Mouse (Mus musculus) c-Kit-positive CD71-positive TER-119-positive erythroid progenitor cells, embryonic 14.5 days (primary cell): ENCODE results near the gene Tmem47.

ENCODE experiments used
- DNase-seq: peaks from one replicate; pipeline ENCODE4 v3.0.0-alpha.2; 2013; ENCODE audit warnings: low spot score

Tmem47 gene

DNA sequence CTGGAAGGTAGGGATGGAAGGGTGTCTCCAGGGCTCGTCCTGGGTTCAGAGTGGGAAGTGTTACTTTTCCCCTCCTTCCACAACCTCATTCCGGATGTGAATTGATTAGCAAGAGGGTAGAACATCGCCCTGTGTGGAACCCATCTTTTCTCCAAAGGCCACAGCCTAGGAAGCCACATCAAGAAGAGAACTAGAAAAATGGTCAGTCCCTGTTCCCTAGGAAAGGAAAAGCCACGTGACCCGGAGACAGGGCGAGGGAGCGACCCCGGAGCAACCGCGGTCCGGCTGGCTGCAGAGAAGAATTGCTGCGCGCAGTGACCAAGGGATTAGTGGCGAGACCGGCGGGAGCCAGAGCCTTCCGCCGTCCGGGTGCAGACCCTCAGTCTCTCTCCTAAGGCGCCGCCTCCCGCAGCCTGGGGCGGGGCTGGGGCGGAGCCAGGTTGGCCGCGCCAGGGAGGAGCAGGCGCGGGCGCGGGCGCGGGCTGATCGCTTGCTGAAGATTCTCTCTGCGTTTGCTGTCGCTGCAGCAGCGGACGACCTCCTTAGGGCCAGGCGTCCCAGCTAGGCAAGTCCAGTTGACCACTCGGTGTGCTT lies at the start of gene Tmem47:
TSS of gene Tmem47 (plus strand) at position 489 of the 594 bp plus-strand sequence.
- no peak for DNase-seq

DNA sequence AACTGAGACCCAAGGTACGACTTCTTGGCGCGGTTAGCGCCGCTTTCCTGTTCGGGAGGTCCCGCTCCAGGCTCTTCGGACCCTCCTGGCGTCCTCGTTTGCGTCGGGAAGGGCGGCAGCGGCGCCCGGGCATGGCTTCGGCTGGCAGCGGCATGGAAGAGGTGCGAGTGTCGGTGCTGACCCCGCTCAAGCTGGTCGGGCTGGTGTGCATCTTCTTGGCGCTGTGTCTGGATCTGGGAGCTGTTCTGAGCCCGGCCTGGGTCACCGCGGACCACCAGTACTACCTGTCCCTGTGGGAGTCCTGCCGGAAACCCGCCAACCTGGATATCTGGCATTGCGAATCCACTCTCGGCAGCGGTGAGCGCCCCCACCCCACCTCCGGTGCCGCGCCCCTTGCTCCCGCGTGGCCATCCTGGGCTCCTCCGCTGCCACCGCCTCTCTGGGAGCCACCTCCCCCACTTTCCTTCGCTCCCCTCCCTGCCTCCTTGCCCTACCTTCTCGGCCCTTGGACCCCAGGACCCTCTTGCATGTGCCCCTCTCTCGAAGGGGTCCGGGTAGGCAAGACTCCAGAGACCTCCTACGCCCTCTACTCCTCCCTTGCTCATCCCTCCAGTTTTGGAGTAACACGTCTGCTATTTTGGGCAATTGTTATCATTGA lies 435 bp downstream of the Tmem47 start:
- no peak for DNase-seq

DNA sequence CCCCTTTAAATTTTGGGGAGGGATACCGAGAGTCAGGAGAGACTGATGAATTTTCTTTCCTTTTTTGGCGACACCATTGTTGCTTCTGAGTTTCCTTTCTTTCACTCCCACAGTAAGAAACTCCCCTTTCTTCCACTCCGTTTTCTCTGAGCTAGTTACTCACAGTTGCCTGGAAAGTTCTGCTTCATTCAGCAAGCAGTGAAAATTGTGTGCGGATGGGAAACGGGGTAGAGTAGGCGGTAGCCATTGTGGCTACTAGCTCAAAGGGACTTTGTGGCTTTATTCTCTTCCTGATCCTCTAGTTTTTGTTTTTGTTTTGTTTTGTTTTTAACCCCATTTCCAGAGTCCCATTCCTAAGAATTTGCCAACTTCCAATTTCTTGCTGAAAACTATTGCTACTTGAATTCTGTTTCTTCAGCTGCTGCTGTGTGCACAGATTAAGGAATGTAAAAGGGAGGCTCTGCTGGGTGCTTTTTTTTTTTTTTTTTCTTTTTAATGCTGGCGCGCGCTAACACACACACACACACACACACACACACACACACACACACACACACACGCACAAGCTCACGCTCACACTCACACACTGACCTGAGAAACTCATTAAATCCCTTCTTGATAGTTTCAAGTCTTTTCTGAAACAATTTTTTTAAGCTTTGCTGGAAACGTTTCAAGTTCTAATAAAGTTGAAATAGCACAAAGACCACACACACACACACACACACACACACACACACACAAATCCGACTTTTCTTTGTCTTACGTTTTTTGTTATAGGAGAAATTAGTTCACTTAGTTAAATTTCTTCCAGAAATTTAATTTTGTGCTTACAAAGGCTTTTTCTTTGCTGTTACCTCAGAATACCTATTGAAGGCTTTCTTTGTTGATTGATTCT lies 1.5 kb downstream of the Tmem47 start:
- no peak for DNase-seq

DNA sequence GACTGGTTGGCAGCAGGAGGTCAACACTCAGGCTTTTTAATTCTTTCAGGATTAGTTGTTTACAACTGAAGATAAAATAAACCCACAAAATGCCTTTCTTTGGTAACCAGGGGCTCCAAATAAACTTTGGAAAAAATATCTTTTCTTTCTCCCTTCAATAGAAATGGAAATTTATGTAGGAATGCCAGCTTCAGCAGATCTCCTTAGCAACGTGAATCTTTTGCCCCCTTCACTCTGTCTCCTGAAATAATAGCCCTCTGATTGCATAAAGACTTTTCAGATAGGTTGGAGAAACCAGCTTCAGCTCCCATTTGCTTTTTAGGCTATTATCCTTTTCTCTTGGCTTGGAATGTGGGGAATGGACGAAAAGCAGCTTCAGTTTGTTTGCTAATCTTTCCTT lies 2.2 kb downstream of the Tmem47 start:
- DNase-seq: no peak

DNA sequence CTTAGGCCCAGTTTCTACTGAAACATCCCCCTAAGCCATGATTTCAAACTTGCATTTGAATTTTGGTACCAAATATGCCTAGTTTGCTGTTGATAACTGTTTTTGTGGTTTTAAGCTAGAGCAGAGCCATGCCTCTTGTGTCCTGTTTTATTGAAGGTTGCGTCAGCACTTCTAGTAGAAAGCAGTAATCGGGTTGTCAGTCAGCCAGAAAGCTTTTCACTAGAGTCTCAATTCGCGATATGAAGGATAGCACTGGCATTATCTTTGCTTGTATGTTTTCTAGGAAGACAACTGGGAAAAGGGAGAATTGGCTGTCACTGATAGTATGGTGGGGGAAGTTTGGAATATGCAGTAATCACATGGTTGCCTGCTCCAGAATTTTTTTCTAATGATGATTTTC lies 3.3 kb downstream of the Tmem47 start:
- DNase-seq: no peak

DNA sequence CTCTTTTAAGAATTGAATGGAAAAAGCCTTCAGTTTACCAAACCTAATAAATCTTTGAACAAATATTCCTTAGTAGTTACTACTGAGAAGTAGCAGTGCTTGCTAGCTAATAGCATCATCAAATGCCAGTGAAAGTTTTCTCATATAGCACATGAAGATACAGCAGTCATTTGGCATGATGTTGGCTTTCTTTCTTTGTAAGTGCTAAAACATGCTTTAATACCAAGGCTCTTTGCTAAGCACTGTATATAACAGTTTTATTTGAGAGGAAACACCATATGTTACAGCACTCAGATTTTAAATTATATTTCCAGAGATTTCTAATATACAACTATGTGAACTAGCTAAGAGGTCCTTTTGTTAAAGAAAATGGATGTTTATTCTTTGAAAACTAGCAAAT lies 8.0 kb downstream of the Tmem47 start:
- DNase-seq: no peak

DNA sequence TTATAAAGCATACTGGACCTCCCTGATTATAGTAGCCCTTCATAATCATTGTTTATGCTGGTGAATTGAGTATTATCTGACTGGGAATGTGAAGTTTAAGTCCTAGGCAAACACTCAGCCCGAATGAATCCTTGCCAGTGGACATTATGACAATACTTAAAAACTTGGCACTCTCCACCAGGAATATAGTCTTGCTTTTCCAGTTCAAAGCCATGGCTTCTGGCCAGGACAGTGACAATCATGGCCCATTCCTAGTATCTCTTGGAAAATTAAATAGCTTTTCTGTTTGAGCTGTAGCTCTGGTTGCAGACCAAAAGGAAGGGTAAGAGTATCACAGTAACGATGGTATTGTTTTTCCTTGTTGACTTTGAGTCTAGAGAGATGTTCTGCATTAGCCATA lies 10.5 kb downstream of the Tmem47 start:
- no peak for DNase-seq

DNA sequence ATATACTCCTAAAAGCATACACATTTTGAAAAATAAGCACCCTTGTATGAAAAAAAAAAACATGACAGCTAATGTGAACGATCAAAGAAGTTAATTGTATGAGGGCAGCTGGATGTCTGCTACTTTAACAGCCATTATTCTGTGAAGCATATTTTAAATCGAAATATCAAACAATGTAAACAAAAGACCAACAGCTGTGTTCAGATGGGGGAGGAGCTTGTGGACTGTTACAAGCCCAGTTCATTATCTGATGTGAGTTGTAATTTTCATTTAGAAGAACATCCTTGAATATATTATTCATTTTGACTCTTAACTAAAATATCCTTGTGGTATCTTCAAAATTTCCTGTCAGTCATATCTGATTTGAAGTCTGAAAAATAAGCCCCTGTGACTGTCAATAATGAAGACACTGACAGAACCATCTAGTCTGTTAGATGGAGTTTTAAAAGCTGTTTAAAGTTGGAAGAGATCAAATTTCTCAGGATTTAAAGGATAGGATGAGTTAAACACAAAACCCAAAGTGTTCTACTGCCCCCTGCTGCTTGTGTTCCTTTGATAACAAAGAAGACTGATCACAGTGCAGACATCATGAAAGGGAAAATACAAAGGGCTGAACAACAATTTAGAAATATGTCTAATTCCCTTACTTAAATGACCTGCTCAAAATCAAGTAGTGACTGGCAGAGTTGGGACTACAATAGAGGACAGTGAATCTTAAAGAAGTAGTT lies 14.7 kb downstream of the Tmem47 start:
- DNase-seq: no peak

DNA sequence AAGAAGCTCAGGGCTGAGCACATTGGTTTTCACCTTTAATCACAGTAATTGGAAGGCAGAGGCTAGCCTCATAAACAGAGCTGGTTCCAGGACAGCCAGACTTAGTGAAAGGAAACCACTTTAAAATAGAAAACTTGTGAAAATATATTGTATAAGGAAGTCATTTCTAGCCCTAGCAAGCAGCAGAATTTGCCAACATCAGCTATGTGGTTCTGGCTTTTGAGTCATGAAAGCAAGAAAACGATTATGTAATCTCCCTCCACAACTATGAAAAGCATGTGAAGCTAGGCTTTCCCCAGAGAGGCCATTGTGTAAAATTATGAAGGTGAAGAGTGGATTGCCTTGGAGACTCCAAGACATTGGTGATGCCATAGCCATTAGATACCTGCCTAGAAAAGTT lies 76.9 kb downstream of the Tmem47 start:
- no peak for DNase-seq
